Mouse (Mus musculus) layer of hippocampus, adult 2 months (tissue): ENCODE results near the gene Arap1. TPM values are rescaled to one million over a fixed set of nuclear protein-coding genes. Genes with fewer than 3 reads are reported as not detected.

Experiments
- DNase-seq, 2 experiments: peaks; one replicate each; pipeline ENCODE4 v3.0.0; 2022; ENCODE audit warnings: low spot score in 2 of 2
- H3K27ac ChIP-seq: fragments of 200-600 bp; 2 replicates; pipeline ENCODE4 v1.8.1; 2022
- H3K4me3 ChIP-seq: fragments of 200-600 bp; 2 replicates; pipeline ENCODE4 v1.8.1; 2022; ENCODE audit warnings: mild to moderate bottlenecking
- CTCF ChIP-seq: fragments of 200-600 bp; conservative IDR thresholded peaks from 2 replicates; pipeline ENCODE4 v1.8.1; 2022; ENCODE audit warnings: antibody characterized with exemption, mild to moderate bottlenecking, moderate library complexity
- total RNA-seq, 2 experiments: library from RNA; stranded (reverse); gene quantifications; 2 replicates each; pipeline ENCODE4 v1.2.3; 2021

Gene Arap1
- total RNA-seq, 2 experiments from 2014 or later = 19.2 to 20.0 TPM

DNA sequence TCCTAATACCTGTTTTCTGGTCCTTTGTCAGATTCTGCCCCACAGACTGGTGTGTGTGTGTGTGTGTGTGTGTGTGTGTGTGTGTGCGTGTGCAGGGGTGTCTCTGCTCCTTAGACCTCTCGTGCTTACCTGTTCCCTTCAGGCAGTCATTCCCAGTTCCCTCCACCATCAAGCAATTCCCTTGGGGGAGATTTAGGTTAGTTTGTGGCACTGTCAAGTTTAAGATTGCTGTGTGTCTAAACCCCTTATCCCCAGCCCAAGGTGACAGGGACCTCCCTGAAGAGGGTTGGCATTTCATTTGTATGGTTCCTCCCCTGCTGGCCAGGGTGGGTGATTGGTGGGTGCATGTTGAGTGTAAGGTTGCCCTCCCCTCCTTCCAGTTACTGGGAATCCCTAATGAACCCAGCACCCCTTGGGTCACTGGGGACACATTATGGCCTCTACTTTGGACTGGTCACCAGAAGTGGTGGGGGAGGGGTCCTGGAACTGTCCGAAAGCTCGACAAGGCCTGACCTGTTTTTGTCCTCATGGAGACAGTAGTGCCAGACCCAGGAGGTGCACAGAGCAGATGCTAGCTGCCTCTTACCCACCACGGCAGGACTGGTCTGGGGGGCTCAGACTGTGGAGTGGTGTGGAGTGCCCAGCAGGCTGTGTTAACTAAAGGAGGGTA, 31.1 kb downstream of the Arap1 start:
- DNase-seq = no peak
- Histone ChIP-seq H3K27ac (no peak overlapping the region), H3K4me3 (no peak overlapping the region)
- TF ChIP-seq CTCF = no peak

DNA sequence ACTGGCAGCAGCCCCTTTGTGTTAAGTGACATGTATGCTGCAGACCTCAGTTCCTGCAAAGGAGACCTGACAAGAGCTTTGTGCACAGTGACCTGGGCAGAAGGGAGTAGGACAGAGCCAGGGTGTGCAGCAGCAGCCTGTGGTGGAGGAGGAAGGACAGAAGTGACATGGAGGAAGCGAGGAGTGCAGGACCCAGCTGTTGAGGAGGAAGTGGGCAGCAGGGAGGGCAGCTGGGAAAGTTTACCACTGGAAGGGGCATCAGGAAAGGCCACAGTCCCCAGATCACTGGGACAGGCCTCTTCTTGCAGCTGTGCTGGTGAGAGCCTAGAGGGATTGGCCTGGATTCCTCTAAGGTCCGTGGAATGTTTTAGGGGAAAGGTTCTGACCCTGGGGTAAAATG, 31.9 kb downstream of the Arap1 start:
- no peak for TF ChIP-seq CTCF
- Histone ChIP-seq H3K27ac (no peak overlapping the region), H3K4me3 (no peak overlapping the region)
- no peak for DNase-seq

DNA sequence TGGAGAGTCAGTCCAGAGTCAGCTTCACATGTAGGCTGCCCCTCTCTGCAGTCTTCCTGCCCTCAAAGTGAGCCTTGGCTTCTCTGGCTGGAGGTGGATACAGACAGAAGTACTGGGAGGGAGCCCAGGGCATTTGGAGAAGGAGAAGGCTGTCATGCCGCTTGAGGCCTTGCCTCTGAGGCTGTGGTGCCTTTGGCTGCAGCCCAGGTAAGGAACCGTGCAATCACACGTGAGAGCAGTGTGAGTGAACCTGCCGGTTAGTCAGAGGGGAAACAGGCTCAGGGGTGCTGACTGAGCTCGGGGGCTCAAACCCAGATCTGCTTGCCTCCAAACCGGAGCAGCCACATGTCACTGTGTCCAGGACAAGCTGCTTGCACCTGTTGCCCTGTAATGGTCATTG, 33.6 kb downstream of the Arap1 start:
- no peak for DNase-seq
- no peak overlapping the region for H3K4me3 ChIP-seq
- no peak overlapping the region for H3K27ac ChIP-seq
- TF ChIP-seq CTCF = no peak

DNA sequence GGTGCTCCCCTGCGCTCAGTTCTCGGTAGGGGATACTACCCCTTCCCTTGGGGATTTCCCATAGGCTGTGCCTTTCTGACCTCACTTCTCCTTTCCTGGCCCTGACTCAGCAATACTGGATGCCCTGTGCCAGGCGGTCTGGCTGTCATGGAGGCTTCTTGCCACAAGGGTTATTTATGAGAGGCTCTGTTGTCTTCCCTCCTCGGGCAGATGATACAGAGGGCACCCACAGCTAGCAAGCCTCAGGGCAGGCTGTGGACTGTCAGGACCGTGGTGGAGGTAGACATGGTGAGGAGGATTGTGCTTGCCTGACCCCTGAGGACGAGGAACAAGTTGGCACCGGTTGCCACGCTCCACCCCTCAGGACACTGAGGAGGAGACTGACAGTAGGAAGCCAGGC, 34.5 kb downstream of the Arap1 start:
- peak; percentile 60 for TF ChIP-seq CTCF
- peak overlapping the region; percentile 53 for H3K27ac ChIP-seq
- no peak for DNase-seq

DNA sequence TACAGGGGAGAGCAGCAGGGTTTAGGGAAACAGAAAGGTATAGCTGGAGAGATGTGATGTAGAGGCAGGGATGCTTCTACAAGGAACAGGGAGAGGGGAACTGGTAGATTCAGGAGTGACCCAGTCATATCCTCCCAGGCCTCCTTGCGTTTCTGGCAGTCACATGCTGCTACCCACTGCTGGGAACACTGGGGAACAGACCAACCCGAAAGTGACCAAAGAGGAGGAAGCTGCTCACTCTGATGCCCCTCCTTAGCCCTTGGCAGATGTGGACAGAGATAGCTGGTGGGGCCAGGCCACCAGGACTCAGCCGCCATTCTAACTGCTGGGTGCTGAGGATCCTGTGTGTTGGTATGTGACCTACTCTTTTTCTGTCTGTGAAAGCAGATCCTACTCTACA, 35.9 kb downstream of the Arap1 start:
- Histone ChIP-seq H3K4me3 (no peak overlapping the region), H3K27ac (0 out of 2 replicates have a peak overlapping the region, but pooled peaks have one; percentile 10)
- DNase-seq = no peak
- TF ChIP-seq CTCF = no peak

More for the DNA sequence above, 34.5 kb downstream of the Arap1 start:
- H3K4me3 ChIP-seq = no peak overlapping the region

DNA sequence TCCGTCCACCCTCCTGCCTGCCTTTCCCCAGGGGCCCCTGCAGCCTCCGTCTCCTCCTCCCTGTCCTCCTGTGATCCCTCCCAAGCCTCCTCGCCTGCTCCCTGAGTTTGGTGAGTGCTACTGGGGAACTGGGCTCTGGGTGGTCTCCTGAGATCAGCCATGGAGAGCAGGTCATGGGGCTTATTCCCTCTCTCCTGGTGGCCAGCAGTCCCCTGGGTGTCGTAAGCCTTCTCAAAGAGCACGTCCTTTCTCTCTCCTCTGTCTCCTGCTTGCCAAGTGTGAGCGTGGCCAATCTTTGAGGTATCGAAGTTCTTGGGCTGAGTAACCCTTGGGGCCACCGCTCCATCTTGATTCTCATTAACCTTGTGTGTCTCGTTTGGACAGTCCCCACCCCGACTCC, 37.1 kb downstream of the Arap1 start:
- H3K27ac ChIP-seq = peak overlapping the region; percentile 18; the same call in 1 of the 2 replicates
- no peak for TF ChIP-seq CTCF
- H3K4me3 ChIP-seq = no peak overlapping the region
- DNase-seq = no peak

DNA sequence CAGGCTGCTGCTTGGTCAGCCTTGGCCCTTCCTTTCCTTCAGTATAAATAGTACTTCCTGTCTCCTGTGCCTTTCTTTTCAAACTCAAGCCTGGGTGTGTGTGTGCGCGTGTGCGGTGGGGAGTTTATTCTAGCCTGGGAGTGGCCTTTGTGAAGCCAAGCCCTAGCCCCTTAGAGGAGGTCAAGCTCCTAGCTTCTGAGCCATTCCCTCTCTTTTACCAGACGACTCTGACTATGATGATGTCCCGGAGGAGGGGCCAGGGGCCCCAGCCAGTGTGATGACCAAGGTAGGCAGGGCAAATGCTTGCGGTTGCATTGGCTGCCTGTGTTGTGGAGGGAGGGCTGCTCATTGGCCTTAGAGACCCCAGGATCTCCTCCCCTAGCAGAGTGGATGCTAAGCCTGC, 37.5 kb downstream of the Arap1 start:
- TF ChIP-seq CTCF = no peak
- H3K4me3 ChIP-seq = no peak overlapping the region
- no peak for DNase-seq
- no peak overlapping the region for H3K27ac ChIP-seq

DNA sequence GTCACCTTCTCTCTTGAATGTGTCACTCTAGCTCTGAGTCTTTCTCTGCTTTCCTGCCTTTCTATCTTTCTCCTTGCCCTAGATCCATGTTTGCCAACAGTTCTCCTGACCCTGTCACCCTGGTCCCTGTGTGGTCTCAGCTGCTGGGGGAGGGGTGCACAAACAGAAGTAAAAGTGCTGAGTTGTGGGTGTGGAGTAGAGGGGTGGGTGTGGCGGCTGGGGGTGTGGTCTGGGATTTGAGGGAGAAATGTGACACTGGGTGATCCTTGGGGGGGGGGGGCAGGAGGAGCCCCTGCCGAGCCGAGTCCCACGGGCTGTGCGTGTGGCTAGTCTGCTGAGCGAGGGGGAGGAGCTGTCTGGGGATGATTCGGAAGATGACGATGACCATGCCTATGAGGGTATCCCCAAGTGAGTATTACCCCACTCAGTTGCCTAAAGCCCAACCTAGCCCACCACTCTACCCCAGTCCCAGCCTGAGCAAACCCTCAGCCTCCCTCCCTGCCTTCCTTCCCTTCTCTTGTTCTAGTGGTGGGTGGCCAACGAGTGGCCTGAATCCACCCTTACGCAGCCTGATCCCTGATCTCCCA, 38.1 kb downstream of the Arap1 start:
- no peak for TF ChIP-seq CTCF
- no peak for DNase-seq
- Histone ChIP-seq H3K4me3 (no peak overlapping the region), H3K27ac (no peak overlapping the region)

DNA sequence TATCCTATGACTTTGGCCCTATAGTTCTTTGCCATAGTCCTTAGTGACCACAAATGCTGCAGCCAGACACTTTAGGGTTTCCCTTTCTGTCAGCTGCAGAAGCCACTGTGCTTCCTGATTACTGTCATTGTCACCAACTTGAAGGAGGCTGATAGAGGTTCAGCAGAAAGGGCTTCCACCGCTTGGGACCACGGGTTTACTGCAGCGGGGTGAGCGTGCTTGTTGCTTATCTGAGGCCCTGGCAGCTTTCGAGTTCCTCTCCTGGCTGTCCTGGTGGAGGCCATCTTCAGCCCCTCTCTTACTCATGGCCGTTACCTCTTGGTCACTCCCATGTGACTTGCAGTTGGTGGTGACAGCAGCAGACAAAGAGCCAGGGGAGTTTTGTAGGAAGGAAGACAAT, 41.4 kb downstream of the Arap1 start:
- DNase-seq = no peak
- no peak overlapping the region for H3K4me3 ChIP-seq
- no peak overlapping the region for H3K27ac ChIP-seq
- TF ChIP-seq CTCF = no peak

DNA sequence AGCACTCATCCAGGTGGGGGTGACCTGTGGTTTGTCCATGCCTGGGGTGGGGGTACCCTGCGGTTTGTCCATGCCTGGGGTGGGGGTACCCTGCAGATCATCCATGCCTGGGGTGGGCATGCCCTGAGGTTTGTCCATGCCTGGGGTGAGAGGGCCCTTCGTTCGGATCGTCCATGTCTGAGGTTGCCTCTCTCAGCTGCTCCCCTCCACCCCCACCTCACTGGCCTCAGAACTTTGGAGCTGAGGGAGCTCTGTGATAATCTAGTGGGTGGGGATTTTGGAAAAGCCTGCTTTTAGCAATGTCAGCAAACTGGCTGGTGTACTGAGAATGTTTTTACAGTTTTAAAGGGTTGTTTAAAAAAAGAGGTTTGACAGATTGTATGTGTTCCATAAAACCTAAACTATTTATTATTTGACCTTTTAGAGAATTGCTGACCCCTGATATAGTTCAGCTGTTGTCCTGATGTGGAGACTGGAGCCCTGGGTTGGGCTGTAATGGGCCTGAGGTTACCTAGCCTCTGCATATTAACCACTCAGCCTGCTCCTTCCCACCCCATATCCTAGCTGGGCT, 44.1 kb downstream of the Arap1 start:
- TF ChIP-seq CTCF = no peak
- Histone ChIP-seq H3K27ac (no peak overlapping the region), H3K4me3 (no peak overlapping the region)
- DNase-seq = no peak

DNA sequence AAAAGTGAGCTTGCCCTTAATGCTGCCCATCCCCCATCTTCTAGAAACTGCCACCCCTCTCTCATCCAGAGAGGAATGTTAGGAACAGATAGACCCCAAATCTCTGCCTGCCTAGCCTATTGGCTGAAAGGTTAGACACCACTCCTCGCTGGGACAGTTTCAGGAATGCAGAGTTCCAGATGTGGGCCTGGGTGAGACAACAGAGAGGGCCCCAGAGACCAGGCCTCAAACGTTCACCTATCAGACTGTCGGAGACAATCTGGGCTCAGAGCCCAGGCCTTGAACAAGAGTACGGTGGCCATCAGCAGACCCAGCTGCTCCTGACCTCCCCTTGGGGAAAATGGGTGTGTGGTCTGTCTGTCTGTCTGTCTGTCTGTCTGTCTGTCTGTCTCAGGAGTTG, 45.1 kb downstream of the Arap1 start:
- Histone ChIP-seq H3K4me3 (no peak overlapping the region), H3K27ac (no peak overlapping the region)
- no peak for TF ChIP-seq CTCF
- no peak for DNase-seq

DNA sequence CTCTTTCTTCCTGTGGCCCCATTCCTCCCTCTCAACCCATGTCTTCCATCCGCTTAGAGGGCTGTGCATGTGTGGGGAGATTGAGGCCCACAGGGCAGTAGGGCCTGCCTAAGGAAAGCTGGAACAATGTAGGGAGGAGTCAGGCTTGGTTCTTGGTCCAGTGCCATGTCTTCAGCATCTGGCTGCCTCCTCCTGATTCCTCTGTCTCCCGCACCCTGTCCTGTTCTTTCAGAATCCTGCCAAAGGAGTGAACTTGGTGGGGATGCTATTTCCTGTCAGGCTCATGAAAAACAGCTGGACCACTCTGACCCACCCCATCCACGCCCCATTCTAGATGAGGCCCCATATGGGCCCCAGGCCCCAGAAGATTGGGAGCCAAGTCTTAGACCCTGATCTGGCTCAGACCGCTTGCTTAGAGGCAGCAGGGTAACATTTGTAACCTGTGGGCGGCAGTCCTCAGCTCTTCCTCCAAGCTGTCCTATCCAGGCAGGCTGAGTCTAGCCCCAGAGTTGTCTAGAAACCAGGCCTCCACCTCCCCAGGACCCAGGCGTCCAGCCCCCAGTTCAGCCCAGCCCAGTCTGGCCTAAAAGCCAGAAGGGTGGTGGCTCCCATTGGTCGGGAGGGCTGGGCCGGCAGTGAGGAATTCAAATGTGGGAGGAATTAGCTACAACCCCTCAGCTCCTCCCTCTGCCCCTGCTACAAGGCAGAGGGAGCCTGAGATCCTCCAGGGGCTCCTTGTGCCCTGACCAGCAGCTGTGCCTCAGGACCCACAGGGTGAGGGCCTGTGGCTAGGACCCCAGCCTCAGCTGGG, 46.0 kb downstream of the Arap1 start:
- TF ChIP-seq CTCF = no peak
- no peak overlapping the region for H3K27ac ChIP-seq
- DNase-seq = no peak
- no peak overlapping the region for H3K4me3 ChIP-seq

DNA sequence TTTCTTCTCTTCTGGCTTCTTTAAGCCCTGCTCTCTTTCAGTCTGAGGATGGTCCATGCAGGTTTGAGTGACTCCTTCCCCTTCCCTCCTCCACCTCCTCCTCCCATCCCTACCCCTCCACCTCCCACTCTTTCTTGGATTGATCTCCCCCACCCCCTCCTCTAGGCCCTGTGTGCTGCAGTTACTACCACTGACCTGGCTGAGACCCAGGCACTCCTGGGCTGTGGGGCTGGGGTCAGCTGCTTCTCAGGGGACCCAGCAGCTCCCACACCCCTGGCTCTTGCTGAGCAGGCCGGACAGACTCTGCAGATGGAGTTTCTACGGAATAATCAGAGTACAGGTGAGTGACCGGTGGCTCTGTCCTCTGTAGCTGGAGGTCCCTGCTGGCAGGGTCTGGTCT, 46.7 kb downstream of the Arap1 start:
- H3K4me3 ChIP-seq = no peak overlapping the region
- no peak overlapping the region for H3K27ac ChIP-seq
- no peak for TF ChIP-seq CTCF
- DNase-seq = no peak
